Mouse (Mus musculus) heart, embryonic 13.5 days (tissue): Measurements from ENCODE around the gene Cnih3. TPM values are rescaled to one million over a fixed set of nuclear protein-coding genes. Genes with fewer than 3 reads are reported as not detected.

Experiments used
- ATAC-seq: fragments of 200-750 bp; cut with Nextera tagmentation; 2 replicates; pipeline ENCODE4 v1.8.0; 2017; ENCODE audit warnings: moderate TSS enrichment; ENCODE audit not compliant: insufficient number of reproducible peaks, low FRiP score, low TSS enrichment; ENCODE audit errors: extremely low read depth
- H3K27ac ChIP-seq: fragments of 300-500 bp; sonication (generic); replicated peaks from 2 replicates; pipeline ENCODE4 v1.5.1; 2015; ENCODE audit warnings: moderate library complexity, mild to moderate bottlenecking, inconsistent platforms
- H3K27me3 ChIP-seq: fragments of 300-500 bp; sonication (generic); replicated peaks from 2 replicates; pipeline ENCODE4 v1.6.1; 2015; ENCODE audit warnings: mild to moderate bottlenecking, inconsistent platforms
- H3K36me3 ChIP-seq: fragments of 300-500 bp; sonication (generic); 2 replicates; pipeline ENCODE4 v1.6.1; 2015; ENCODE audit warnings: mild to moderate bottlenecking, inconsistent platforms
- H3K4me1 ChIP-seq: fragments of 300-500 bp; sonication (generic); 2 replicates; pipeline ENCODE4 v1.6.1; 2015; ENCODE audit warnings: inconsistent platforms
- H3K4me2 ChIP-seq: fragments of 300-500 bp; sonication (generic); 2 replicates; pipeline ENCODE4 v1.6.1; 2015; ENCODE audit warnings: inconsistent platforms, mild to moderate bottlenecking, moderate library complexity
- H3K4me3 ChIP-seq: fragments of 300-500 bp; sonication (generic); 2 replicates; pipeline ENCODE4 v1.5.1; 2015; ENCODE audit warnings: moderate library complexity, mild to moderate bottlenecking, inconsistent platforms
- H3K9ac ChIP-seq: fragments of 300-500 bp; sonication (generic); 2 replicates; pipeline ENCODE4 v1.6.1; 2015; ENCODE audit warnings: inconsistent platforms, mild to moderate bottlenecking, moderate library complexity
- H3K9me3 ChIP-seq: fragments of 300-500 bp; sonication (generic); 2 replicates; pipeline ENCODE4 v1.6.1; 2016; ENCODE audit warnings: inconsistent platforms
- WGBS: fragments of 180-500 bp; shearing (Covaris S2); methylation state at CpG from one replicate; pipeline ENCODE4 v1.1.7; 2015; ENCODE audit warnings: mixed read lengths; 5-methylcytosine and 5-hydroxymethylcytosine counted together
- polyA plus RNA-seq: library from polyadenylated mRNA; unstranded; fragments of >200 nt; fragmentation: Nextera tagmentation; extraction: Ambion mirVana; gene quantifications from 2 replicates; pipeline ENCODE4 v1.2.1, GENCODE M21; 2015

Cnih3 gene
- polyA plus RNA-seq, 1 experiment from 2014 or later: 0.39 TPM

GRCm38 (mm10) chr1:181459431-181460105, 107.1 kb downstream of the Cnih3 start:
- Histone ChIP-seq H3K9me3 (no peaks in the 10 kb centered on the region), H3K9ac (no peak overlapping the region), H3K36me3 (no peaks in the 10 kb centered on the region), H3K27me3 (no peaks in the 10 kb centered on the region), H3K4me2 (no peak overlapping the region), H3K4me1 (peaks cover 15% of the 10 kb centered on the region), H3K4me3 (no peak overlapping the region), H3K27ac (no peak overlapping the region)
- 66% methylated on average over 7 of the region's 7 CpGs for WGBS
- ATAC-seq: no peak

- ATAC-seq: no peak
- H3K4me3 ChIP-seq: no peak overlapping the region
- H3K27me3 ChIP-seq: 0 out of 2 replicates have a peak, but pooled peaks cover 4% of the 10 kb centered on the region
- H3K4me1 ChIP-seq: peaks cover 15% of the 10 kb centered on the region
- no peaks in the 10 kb centered on the region for H3K9me3 ChIP-seq
- WGBS: 72% methylated on average over 2 of the region's 2 CpGs
- no peak overlapping the region for H3K27ac ChIP-seq
- no peak overlapping the region for H3K4me2 ChIP-seq
- no peaks in the 10 kb centered on the region for H3K36me3 ChIP-seq
- no peak overlapping the region for H3K9ac ChIP-seq
These were observed 107.9 kb downstream of the Cnih3 start for GRCm38 (mm10) chr1:181460283-181460682.

- Histone ChIP-seq H3K27me3 (0 out of 2 replicates have a peak, but pooled peaks cover 4% of the 10 kb centered on the region), H3K4me3 (no peak overlapping the region), H3K9ac (no peak overlapping the region), H3K36me3 (no peaks in the 10 kb centered on the region), H3K27ac (no peak overlapping the region), H3K4me1 (peaks cover 23% of the 10 kb centered on the region), H3K9me3 (no peaks in the 10 kb centered on the region), H3K4me2 (no peak overlapping the region)
- 82% methylated on average over 8 of the region's 8 CpGs for WGBS
- ATAC-seq: no peak
These were observed 109.1 kb downstream of the Cnih3 start for GRCm38 (mm10) chr1:181461484-181461883.

GRCm38 (mm10) chr1:181462051-181462905, 109.8 kb downstream of the Cnih3 start:
- no peak overlapping the region for H3K9ac ChIP-seq

GRCm38 (mm10) chr1:181462906-181463179, 110.4 kb downstream of the Cnih3 start:
- Histone ChIP-seq H3K4me3 (no peak overlapping the region), H3K36me3 (no peaks in the 10 kb centered on the region), H3K27ac (no peak overlapping the region), H3K4me1 (peaks cover 35% of the 10 kb centered on the region), H3K4me2 (no peak overlapping the region), H3K27me3 (0 out of 2 replicates have a peak, but pooled peaks cover 4% of the 10 kb centered on the region), H3K9ac (no peak overlapping the region), H3K9me3 (no peaks in the 10 kb centered on the region)
- 72% methylated on average over 6 of the region's 6 CpGs for WGBS
- no peak for ATAC-seq

More at GRCm38 (mm10) chr1:181462051-181462905, 109.8 kb downstream of the Cnih3 start:
- 49% methylated on average over 8 of the region's 8 CpGs for WGBS
- Histone ChIP-seq H3K36me3 (no peaks in the 10 kb centered on the region), H3K4me3 (no peak overlapping the region), H3K9me3 (no peaks in the 10 kb centered on the region), H3K27me3 (0 out of 2 replicates have a peak, but pooled peaks cover 4% of the 10 kb centered on the region), H3K27ac (no peak overlapping the region), H3K4me2 (no peak overlapping the region), H3K4me1 (peaks cover 31% of the 10 kb centered on the region)
- ATAC-seq: no peak

GRCm38 (mm10) chr1:181465027-181465426, 112.6 kb downstream of the Cnih3 start:
- ATAC-seq: no peak
- WGBS: 50% methylated on average over 5 of the region's 5 CpGs

GRCm38 (mm10) chr1:181466040-181466439, 113.6 kb downstream of the Cnih3 start:
- no peak overlapping the region for H3K9ac ChIP-seq
- 85% methylated on average over 6 of the region's 6 CpGs for WGBS
- H3K27me3 ChIP-seq: 0 out of 2 replicates have a peak, but pooled peaks cover 4% of the 10 kb centered on the region
- ATAC-seq: no peak
- peak overlapping the region; percentile 61 for H3K27ac ChIP-seq
- H3K4me3 ChIP-seq: no peak overlapping the region
- no peaks in the 10 kb centered on the region for H3K36me3 ChIP-seq
- H3K4me1 ChIP-seq: peaks cover 29% of the 10 kb centered on the region
- no peak overlapping the region for H3K4me2 ChIP-seq
- peaks cover 7% of the 10 kb centered on the region; the same call in 1 of the 2 replicates for H3K9me3 ChIP-seq

More at GRCm38 (mm10) chr1:181465027-181465426, 112.6 kb downstream of the Cnih3 start:
- no peak overlapping the region for H3K4me2 ChIP-seq
- no peaks in the 10 kb centered on the region for H3K9me3 ChIP-seq
- H3K27me3 ChIP-seq: 0 out of 2 replicates have a peak, but pooled peaks cover 4% of the 10 kb centered on the region
- H3K36me3 ChIP-seq: no peaks in the 10 kb centered on the region
- no peak overlapping the region for H3K4me3 ChIP-seq
- H3K4me1 ChIP-seq: peaks cover 29% of the 10 kb centered on the region
- no peak overlapping the region for H3K27ac ChIP-seq
- H3K9ac ChIP-seq: no peak overlapping the region

- no peak overlapping the region for H3K9ac ChIP-seq
- peak overlapping the region; percentile 61 for H3K27ac ChIP-seq
- H3K4me1 ChIP-seq: peaks cover 29% of the 10 kb centered on the region
- 22% methylated on average over 17 of the region's 17 CpGs for WGBS
- H3K27me3 ChIP-seq: 0 out of 2 replicates have a peak, but pooled peaks cover 4% of the 10 kb centered on the region
- peaks cover 14% of the 10 kb centered on the region for H3K9me3 ChIP-seq
- peaks cover 5% of the 10 kb centered on the region; the same call in 1 of the 2 replicates for H3K36me3 ChIP-seq
- H3K4me3 ChIP-seq: peak overlapping the region; percentile 16
- ATAC-seq: peak; percentile 14; the same call in 1 of the 2 replicates
- peak overlapping the region; percentile 57 for H3K4me2 ChIP-seq
These were observed 114.3 kb downstream of the Cnih3 start for GRCm38 (mm10) chr1:181466601-181467320.

GRCm38 (mm10) chr1:181467321-181467670, 114.9 kb downstream of the Cnih3 start:
- ATAC-seq: no peak
- Histone ChIP-seq H3K27ac (peak overlapping the region; percentile 61), H3K4me2 (peak overlapping the region; percentile 57), H3K4me1 (peaks cover 25% of the 10 kb centered on the region), H3K36me3 (peaks cover 5% of the 10 kb centered on the region; the same call in 1 of the 2 replicates), H3K27me3 (0 out of 2 replicates have a peak, but pooled peaks cover 4% of the 10 kb centered on the region), H3K9me3 (peaks cover 15% of the 10 kb centered on the region), H3K4me3 (peak overlapping the region; percentile 16; the same call in 1 of the 2 replicates), H3K9ac (no peak overlapping the region)
- 85% methylated on average over 6 of the region's 6 CpGs for WGBS

- H3K27me3 ChIP-seq: 0 out of 2 replicates have a peak, but pooled peaks cover 4% of the 10 kb centered on the region
- H3K4me3 ChIP-seq: no peak overlapping the region
- no peak overlapping the region for H3K9ac ChIP-seq
- H3K27ac ChIP-seq: no peak overlapping the region
- peaks cover 20% of the 10 kb centered on the region for H3K4me1 ChIP-seq
- H3K4me2 ChIP-seq: no peak overlapping the region
- WGBS: 71% methylated on average over 8 of the region's 8 CpGs
- H3K36me3 ChIP-seq: peaks cover 5% of the 10 kb centered on the region; the same call in 1 of the 2 replicates
- peaks cover 15% of the 10 kb centered on the region for H3K9me3 ChIP-seq
- ATAC-seq: no peak
These were observed 117.0 kb downstream of the Cnih3 start for GRCm38 (mm10) chr1:181469415-181469814.

- no peak for ATAC-seq
- WGBS: 68% methylated on average over 8 of the region's 8 CpGs
These were observed 123.7 kb downstream of the Cnih3 start for GRCm38 (mm10) chr1:181476141-181476540.

More at GRCm38 (mm10) chr1:181476141-181476540, 123.7 kb downstream of the Cnih3 start:
- H3K36me3 ChIP-seq: peaks cover 5% of the 10 kb centered on the region; the same call in 1 of the 2 replicates
- no peaks in the 10 kb centered on the region; the same call in 1 of the 2 replicates for H3K4me1 ChIP-seq
- peaks cover 7% of the 10 kb centered on the region for H3K9me3 ChIP-seq
- H3K27me3 ChIP-seq: no peaks in the 10 kb centered on the region
- no peak overlapping the region for H3K27ac ChIP-seq
- H3K9ac ChIP-seq: no peak overlapping the region
- H3K4me3 ChIP-seq: no peak overlapping the region
- no peak overlapping the region for H3K4me2 ChIP-seq
